Mouse (Mus musculus) heart, embryonic 16.5 days (tissue): Measurements from ENCODE around the gene Dlx4. TPM values are rescaled to one million over a fixed set of nuclear protein-coding genes. Genes with fewer than 3 reads are reported as not detected.
A peak's percentile ranks its signal among the peaks of the same experiment; 100 is the strongest.

Experiments used
- ATAC-seq: fragments of 200-750 bp; cut with Nextera tagmentation; replicated peaks from 2 replicates; pipeline ENCODE4 v1.8.0; 2017; ENCODE audit warnings: moderate number of reproducible peaks; ENCODE audit not compliant: insufficient read depth, low FRiP score; ENCODE audit errors: extremely low read depth
- H3K27ac ChIP-seq: fragments of 300-500 bp; sonication (generic); 2 replicates; pipeline ENCODE4 v1.5.1; 2014; ENCODE audit warnings: mild to moderate bottlenecking, low read length, control low read depth, moderate library complexity
- H3K27me3 ChIP-seq: fragments of 300-500 bp; sonication (generic); 2 replicates; pipeline ENCODE4 v1.6.1; 2014; ENCODE audit warnings: low read length, mixed read lengths; ENCODE audit not compliant: control insufficient read depth, insufficient read depth
- H3K36me3 ChIP-seq: fragments of 300-500 bp; sonication (generic); 2 replicates; pipeline ENCODE4 v1.6.1; 2014; ENCODE audit not compliant: control insufficient read depth, insufficient read depth
- H3K4me1 ChIP-seq: fragments of 300-500 bp; sonication (generic); 2 replicates; pipeline ENCODE4 v1.6.1; 2014; ENCODE audit warnings: low read length, mixed read lengths; ENCODE audit not compliant: control insufficient read depth, insufficient read depth
- H3K4me2 ChIP-seq: fragments of 300-500 bp; sonication (generic); 2 replicates; pipeline ENCODE4 v1.6.1; 2014; ENCODE audit warnings: low read depth, mild to moderate bottlenecking, control low read depth, low read length
- H3K4me3 ChIP-seq: fragments of 300-500 bp; sonication (generic); 2 replicates; pipeline ENCODE4 v1.5.1; 2014; ENCODE audit warnings: mild to moderate bottlenecking, control low read depth, low read length
- H3K9ac ChIP-seq: fragments of 300-500 bp; sonication (generic); 2 replicates; pipeline ENCODE4 v1.6.1; 2014; ENCODE audit warnings: low read length, control low read depth
- H3K9me3 ChIP-seq: fragments of 300-500 bp; sonication (generic); replicated peaks from 2 replicates; pipeline ENCODE4 v1.6.1; 2016; ENCODE audit warnings: low read length; ENCODE audit not compliant: control insufficient read depth
- WGBS: fragments of 180-500 bp; shearing (Covaris S2); extraction: QIAGEN DNeasy Blood & Tissue Kit; methylation state at CpG from one replicate; pipeline ENCODE4 v1.1.7; 2014; 5-methylcytosine and 5-hydroxymethylcytosine counted together
- polyA plus RNA-seq: library from polyadenylated mRNA; unstranded; fragments of >200 nt; fragmentation: Nextera tagmentation; extraction: Ambion mirVana; gene quantifications from 2 replicates; pipeline ENCODE4 v1.2.1, GENCODE M21; 2015

The Dlx4 gene
- polyA plus RNA-seq, 1 experiment from 2014 or later, result 0.09 TPM

- Histone ChIP-seq H3K4me2 (no peak overlapping the region), H3K4me1 (peaks cover 22% of the 10 kb centered on the region), H3K9ac (no peak overlapping the region), H3K9me3 (no peaks in the 10 kb centered on the region), H3K36me3 (no peaks in the 10 kb centered on the region), H3K27ac (no peak overlapping the region), H3K27me3 (peaks cover 82% of the 10 kb centered on the region), H3K4me3 (no peak overlapping the region)
- ATAC-seq, result no peak
- 2% methylated on average over 9 of the region's 9 CpGs for WGBS
Measured at GRCm38 (mm10) chr11:95148754-95149153, 2.7 kb upstream of the Dlx4 start.

GRCm38 (mm10) chr11:95144946-95145483 is 1.0 kb downstream of the Dlx4 start:
- H3K4me1 ChIP-seq, result peaks cover 22% of the 10 kb centered on the region
- H3K4me3 ChIP-seq, result peak overlapping the region; percentile 56
- H3K27me3 ChIP-seq, result peaks cover 92% of the 10 kb centered on the region
- no peak overlapping the region for H3K9ac ChIP-seq
- 1% methylated on average over 34 of the region's 34 CpGs for WGBS
- H3K36me3 ChIP-seq, result no peaks in the 10 kb centered on the region
- no peak overlapping the region for H3K27ac ChIP-seq
- H3K9me3 ChIP-seq, result no peaks in the 10 kb centered on the region
- ATAC-seq, result no peak
- peak overlapping the region; percentile 86 for H3K4me2 ChIP-seq

- no peak for ATAC-seq
- H3K36me3 ChIP-seq, result no peaks in the 10 kb centered on the region
- peak overlapping the region; percentile 56 for H3K4me3 ChIP-seq
- peak overlapping the region; percentile 86 for H3K4me2 ChIP-seq
- H3K27ac ChIP-seq, result no peak overlapping the region
- H3K9ac ChIP-seq, result no peak overlapping the region
- peaks cover 21% of the 10 kb centered on the region for H3K4me1 ChIP-seq
- WGBS, result 19% methylated on average over 9 of the region's 9 CpGs
- H3K9me3 ChIP-seq, result no peaks in the 10 kb centered on the region
- H3K27me3 ChIP-seq, result peaks cover 97% of the 10 kb centered on the region
Measured at GRCm38 (mm10) chr11:95144091-95144945, 1.7 kb downstream of the Dlx4 start.

- 12% methylated on average over 4 of the region's 4 CpGs for WGBS
- peaks cover 21% of the 10 kb centered on the region for H3K4me1 ChIP-seq
Measured at GRCm38 (mm10) chr11:95143663-95144062, 2.4 kb downstream of the Dlx4 start.

GRCm38 (mm10) chr11:95142980-95143575 is 3.0 kb downstream of the Dlx4 start:
- Histone ChIP-seq H3K9ac (no peak overlapping the region), H3K4me1 (peaks cover 21% of the 10 kb centered on the region), H3K4me3 (peak overlapping the region; percentile 27), H3K36me3 (no peaks in the 10 kb centered on the region), H3K4me2 (peak overlapping the region; percentile 27; the same call in 1 of the 2 replicates), H3K27me3 (peaks cover 97% of the 10 kb centered on the region), H3K27ac (no peak overlapping the region), H3K9me3 (no peaks in the 10 kb centered on the region)
- 3% methylated on average over 39 of the region's 39 CpGs for WGBS
- ATAC-seq, result 0 out of 2 replicates have a peak, but pooled peaks have one; percentile 45

More at GRCm38 (mm10) chr11:95143663-95144062, 2.4 kb downstream of the Dlx4 start:
- Histone ChIP-seq H3K4me2 (no peak overlapping the region), H3K27me3 (peaks cover 97% of the 10 kb centered on the region), H3K9me3 (no peaks in the 10 kb centered on the region), H3K4me3 (no peak overlapping the region), H3K36me3 (no peaks in the 10 kb centered on the region), H3K9ac (no peak overlapping the region), H3K27ac (no peak overlapping the region)
- ATAC-seq, result no peak

GRCm38 (mm10) chr11:95142258-95142657 is 3.8 kb downstream of the Dlx4 start:
- peaks cover 97% of the 10 kb centered on the region for H3K27me3 ChIP-seq
- WGBS, result 16% methylated on average over 10 of the region's 10 CpGs
- no peak for ATAC-seq
- no peaks in the 10 kb centered on the region for H3K36me3 ChIP-seq
- no peaks in the 10 kb centered on the region for H3K9me3 ChIP-seq
- no peak overlapping the region for H3K4me2 ChIP-seq
- no peak overlapping the region for H3K4me3 ChIP-seq
- peaks cover 21% of the 10 kb centered on the region for H3K4me1 ChIP-seq
- H3K9ac ChIP-seq, result no peak overlapping the region
- no peak overlapping the region for H3K27ac ChIP-seq

- no peak for ATAC-seq
- H3K4me3 ChIP-seq, result no peak overlapping the region
- WGBS, result 62% methylated on average over 5 of the region's 5 CpGs
- no peak overlapping the region for H3K9ac ChIP-seq
- H3K27me3 ChIP-seq, result peaks cover 87% of the 10 kb centered on the region
- H3K36me3 ChIP-seq, result no peaks in the 10 kb centered on the region
- H3K4me2 ChIP-seq, result no peak overlapping the region
- H3K4me1 ChIP-seq, result peaks cover 9% of the 10 kb centered on the region
- H3K27ac ChIP-seq, result no peak overlapping the region
- no peaks in the 10 kb centered on the region for H3K9me3 ChIP-seq
Measured at GRCm38 (mm10) chr11:95139871-95140270, 6.2 kb downstream of the Dlx4 start.

- no peak overlapping the region for H3K9ac ChIP-seq
- WGBS, result 17% methylated on average over 6 of the region's 6 CpGs
- H3K27ac ChIP-seq, result no peak overlapping the region
- H3K36me3 ChIP-seq, result no peaks in the 10 kb centered on the region
- no peak overlapping the region for H3K4me2 ChIP-seq
- H3K4me3 ChIP-seq, result no peak overlapping the region
- no peaks in the 10 kb centered on the region for H3K9me3 ChIP-seq
- ATAC-seq, result no peak
- peaks cover 62% of the 10 kb centered on the region for H3K27me3 ChIP-seq
- H3K4me1 ChIP-seq, result no peaks in the 10 kb centered on the region
Measured at GRCm38 (mm10) chr11:95137281-95137680, 8.8 kb downstream of the Dlx4 start.

GRCm38 (mm10) chr11:95133321-95133720 is 12.7 kb downstream of the Dlx4 start:
- H3K4me2 ChIP-seq, result no peak overlapping the region
- H3K9ac ChIP-seq, result no peak overlapping the region
- no peak for ATAC-seq
- H3K4me1 ChIP-seq, result no peaks in the 10 kb centered on the region
- H3K4me3 ChIP-seq, result no peak overlapping the region
- no peaks in the 10 kb centered on the region for H3K36me3 ChIP-seq
- peaks cover 37% of the 10 kb centered on the region for H3K27me3 ChIP-seq
- 60% methylated on average over 6 of the region's 6 CpGs for WGBS
- no peaks in the 10 kb centered on the region for H3K9me3 ChIP-seq
- H3K27ac ChIP-seq, result no peak overlapping the region
